Mouse (Mus musculus) left cerebral cortex, adult 8-10 months (tissue): ENCODE data around the gene Cysrt1. TPM values are rescaled to one million over a fixed set of nuclear protein-coding genes. Genes with fewer than 3 reads are reported as not detected.

Source experiments
- DNase-seq, 2 experiments: peaks; one replicate each; pipeline ENCODE4 v3.0.0; 2022; ENCODE audit warnings: low spot score in 2 of 2
- total RNA-seq, 4 experiments: library from RNA; stranded (reverse); gene quantifications; 2 replicates each; pipeline ENCODE4 v1.2.4; 2022

Cysrt1 gene
- total RNA-seq, 4 experiments from 2014 or later: not detected

- no peak for DNase-seq
Observed at GRCm38 (mm10) chr2:25214444-25214843, 27.8 kb downstream of the Cysrt1 start, which contains the start of gene Stpg3. TSS of gene Stpg3 (minus strand) at chr2:25214637.

DNA sequence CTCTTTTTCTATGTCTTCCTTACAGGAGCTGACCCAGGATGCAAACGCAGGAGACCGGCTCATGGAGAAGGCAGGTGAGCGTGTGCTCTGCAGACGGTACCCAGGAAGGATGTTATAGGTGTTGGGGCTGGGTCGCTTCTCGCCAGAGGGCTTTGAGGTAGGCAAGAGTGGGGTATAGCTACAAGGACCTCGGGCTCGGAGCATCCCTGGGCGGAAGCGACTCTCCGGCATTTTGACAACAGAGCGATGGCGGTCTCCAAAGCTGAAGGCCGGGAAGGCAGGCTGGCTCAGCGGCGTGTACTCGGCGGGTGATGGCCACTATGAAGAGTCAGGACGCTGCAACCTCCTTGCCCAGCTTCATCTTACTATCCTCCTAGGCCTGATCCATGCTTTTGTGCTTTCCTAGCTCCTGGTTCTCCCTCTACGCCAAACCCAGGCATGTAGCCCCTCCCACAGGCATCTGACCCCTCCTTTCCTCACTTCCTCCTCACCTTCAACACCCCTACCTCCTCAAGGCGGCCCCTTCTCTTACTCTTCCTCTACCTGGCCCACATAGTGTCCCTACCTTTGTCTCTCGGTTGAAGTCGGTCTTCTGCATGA is 28.9 kb downstream of the Cysrt1 start:
- DNase-seq: no peak

DNA sequence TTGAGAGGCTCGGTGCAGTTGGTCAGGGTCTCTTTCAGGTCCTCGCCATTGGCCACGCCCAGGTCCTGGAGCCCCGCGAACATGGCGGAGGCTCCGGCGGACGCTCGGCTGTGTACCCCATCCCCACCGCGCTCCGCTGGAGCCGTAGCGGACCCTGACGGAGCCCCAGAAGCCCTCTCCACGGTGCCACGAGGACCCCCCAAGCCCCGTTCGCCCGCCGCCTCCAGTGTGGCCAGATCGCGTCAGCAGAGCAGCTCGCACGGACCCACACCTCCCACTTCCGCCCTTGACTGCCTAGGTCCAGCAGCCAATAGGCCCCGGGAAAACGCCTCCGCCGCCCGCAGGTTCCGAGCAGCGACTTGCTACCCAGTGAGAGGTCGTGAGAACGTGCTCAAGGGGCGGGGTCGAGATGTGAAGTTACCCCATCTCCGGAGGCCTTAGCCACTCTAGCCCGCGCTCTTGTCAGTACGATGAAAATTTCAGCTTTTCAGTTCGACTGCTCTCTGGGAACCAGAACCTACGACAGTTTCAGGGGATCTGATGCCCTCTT is 31.1 kb downstream of the Cysrt1 start, which contains the start of gene Nelfb:
Nelfb (minus strand) TSS at position 369 of the 550 bp plus-strand sequence.
- peak; percentile 71 to 78 for DNase-seq

- no peak for DNase-seq
Observed at GRCm38 (mm10) chr2:25210686-25211085, 31.6 kb downstream of the Cysrt1 start.

DNA sequence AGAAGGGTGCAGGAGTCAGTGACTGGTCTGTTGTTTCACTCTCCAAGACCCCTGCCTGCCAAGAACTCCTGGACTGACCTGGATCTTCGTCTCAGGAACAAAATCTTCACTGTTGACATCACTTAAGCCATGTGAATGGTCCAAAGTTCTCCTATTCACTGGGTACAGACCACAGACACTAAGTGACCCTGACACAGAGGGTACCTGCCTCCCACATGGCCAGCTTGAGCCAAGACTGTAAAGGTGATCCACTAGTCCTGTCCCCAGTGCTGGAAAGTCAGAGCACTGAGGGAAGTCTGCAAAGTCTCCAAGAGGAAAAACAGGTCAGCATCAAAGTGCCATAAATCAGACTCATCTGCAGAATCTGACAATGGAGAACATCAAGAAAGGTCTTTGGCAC is 34.7 kb downstream of the Cysrt1 start:
- no peak for DNase-seq

- no peak for DNase-seq
Observed at GRCm38 (mm10) chr2:25203631-25204214, 38.5 kb downstream of the Cysrt1 start.

DNA sequence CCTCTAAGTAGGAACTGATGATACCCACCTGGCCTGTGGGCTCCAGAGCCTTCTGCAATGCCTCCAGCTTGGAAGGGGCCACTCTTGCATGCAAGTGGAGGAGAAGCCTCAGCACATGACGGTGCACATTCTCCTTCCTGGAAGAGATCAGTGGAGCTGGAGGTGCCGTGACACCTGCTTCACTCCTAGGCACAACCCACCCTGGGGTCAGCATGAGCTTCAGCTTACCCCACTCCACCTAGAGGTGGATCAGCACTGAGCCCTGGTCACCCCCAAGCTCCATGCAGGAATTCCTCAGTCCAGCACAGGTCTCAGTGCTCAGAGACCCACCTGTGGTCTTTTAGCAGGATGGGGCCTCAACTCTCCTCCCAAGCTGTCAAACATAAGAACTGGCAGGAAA is 41.6 kb downstream of the Cysrt1 start:
- DNase-seq: no peak

DNA sequence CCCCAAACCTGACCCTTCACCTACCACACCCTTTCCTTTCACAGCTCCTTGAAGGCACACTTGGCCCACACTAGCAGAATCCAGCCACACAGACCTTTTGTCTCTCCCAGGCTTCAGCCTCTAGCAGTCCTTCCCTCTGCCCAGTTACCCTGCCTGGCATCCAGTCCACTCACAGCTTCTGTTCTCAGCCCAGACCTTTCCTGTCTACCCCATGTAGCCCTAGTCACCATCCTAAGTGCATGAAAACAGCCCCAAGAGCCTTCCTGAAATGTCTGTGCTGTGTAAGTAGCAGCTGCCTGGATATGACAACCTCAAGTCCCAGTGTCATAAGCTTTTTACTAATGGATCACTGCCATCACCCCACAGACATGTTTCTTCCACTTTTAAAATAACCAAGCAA is 44.3 kb downstream of the Cysrt1 start:
- DNase-seq: no peak

- no peak for DNase-seq
Observed at GRCm38 (mm10) chr2:25197191-25197590, 45.1 kb downstream of the Cysrt1 start.

GRCm38 (mm10) chr2:25196172-25196954 is 45.9 kb downstream of the Cysrt1 start, which contains the start of gene Tor4a:
TSS of gene Tor4a (minus strand) at chr2:25196886.
- DNase-seq: no peak

DNA sequence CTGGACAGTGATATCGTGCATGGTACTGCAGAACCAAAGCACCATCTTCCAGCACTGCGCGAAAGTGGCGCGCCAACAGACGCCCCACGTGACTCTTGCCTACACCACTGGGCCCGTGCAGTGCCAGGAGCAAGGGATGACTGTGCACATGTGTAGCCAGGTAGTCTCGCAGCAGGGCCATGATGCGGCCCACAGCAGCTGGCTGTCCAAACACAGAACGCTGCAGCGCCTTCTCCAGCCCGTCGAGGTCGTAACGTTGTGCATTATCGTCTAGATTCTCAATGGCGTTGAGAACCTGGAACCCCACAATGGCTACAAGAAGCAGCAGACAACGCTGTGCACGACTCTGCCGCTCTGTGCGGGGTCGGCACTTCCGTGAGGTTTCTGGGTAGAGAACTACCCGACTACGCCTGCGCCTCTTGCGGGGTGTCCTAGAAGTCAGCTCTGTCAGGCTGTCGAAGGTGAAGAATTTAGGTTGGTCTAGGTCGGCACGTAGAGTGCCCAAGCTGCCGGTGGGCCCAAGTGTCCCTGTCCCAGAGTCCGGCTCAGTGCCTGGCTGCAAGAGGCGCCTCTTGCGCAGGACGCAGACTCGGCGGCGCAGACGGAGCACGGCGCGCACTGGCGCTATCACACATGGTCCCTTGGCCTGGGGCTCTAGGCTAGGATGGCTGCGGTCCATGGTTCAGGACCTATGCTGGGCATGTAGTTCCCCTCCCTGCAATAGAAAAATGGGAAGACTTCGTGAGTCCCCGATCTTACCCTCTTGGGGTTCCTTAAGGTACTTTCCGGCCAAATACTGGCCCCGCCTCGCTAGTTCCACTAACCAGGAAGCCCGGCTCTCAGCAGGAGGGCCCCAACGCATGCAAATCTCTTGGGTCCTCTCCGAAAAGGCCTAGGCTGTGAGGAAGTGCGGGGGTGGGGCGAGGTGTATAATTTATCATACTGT is 46.8 kb downstream of the Cysrt1 start:
- DNase-seq: no peak

DNA sequence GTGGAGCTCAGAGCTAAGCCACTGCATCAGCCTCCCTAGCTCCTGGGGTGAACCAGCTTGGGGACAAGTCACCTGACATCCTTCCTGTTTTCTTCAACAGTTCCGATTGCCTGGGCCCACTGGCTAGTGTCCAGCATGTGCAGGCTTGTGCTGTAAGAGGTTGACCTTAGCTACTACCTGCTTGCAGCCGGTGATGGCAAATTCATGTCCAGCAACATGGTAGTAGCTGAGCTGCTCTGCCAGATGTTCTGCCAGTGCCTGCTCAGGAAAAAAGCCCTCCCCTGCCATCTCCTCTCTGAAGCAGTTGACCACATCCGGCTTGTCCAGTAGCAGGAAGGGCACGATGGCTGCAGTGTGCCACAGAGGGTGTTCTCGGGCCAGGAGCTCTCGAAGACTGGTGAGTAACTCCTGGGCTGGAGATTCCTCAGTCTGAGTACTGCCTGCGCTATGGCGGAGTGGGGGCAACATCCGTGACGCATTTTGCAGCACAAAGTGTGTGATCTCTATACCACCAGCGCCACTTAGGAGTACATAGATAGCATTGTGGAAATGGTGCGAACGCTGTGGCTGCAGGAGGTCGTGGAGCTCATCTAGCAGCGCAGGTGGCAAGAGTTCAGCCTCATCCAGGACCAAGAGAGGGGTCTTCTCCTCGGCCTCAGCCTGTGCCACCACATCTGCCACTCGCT is 47.6 kb downstream of the Cysrt1 start:
- DNase-seq: no peak

DNA sequence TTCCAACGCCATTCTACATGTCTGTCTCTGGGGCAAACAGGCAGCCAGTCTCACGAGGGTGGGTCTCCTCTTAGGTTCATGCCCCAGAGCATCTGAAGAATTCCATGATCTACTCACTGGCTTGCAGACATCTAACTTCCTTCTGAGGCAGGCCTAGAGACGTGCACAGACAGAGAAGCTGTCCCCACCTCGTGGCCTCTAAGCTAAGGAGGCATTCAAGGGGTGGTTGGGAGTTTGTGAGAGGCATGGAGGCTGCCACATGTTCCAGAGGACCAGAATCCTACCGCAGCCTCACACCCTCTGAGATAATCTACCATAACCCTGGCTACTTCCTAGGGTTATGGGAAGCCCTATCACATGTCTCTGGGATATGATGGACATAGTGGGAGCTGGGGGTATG is 48.2 kb downstream of the Cysrt1 start:
- DNase-seq: no peak

DNA sequence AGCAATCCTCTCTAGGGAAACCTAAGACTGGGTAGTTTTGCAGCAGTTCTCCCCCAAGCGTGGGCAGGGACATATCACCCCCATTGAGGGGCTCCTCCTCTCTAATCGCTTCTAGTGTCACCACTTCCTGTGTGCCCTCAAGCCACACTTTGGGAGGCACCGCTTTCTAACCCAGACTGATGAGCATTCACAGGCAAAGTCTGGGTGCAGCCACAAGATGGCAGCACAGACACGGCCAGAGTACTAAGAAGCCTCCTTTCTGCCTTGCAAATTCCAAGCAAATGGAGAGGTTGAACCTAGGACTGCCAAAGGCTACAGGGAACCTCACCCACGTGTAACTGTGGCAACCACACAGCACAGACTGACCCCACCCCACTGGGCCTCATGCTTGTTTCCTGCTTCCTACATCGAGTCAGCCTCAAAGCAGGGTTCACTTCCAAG is 48.9 kb downstream of the Cysrt1 start:
- DNase-seq: peak in 1 of 2 experiments; percentile 69

Other genes with a start within 250 kb of the Cysrt1 start
- gene Nsmf, start 188.1 kb downstream of the Cysrt1 start, total RNA-seq: 100 to 1,000 TPM; 404 to 462 (median 421) TPM
- gene Entpd8, start 162.1 kb downstream of the Cysrt1 start, total RNA-seq: not detected
- gene Noxa1, start 147.3 kb downstream of the Cysrt1 start, total RNA-seq: not detected
- 10 to 100 TPM; 20.5 to 27.9 (median 23.4) TPM for gene Nrarp, start 61.7 kb downstream of the Cysrt1 start, total RNA-seq
- 1 to 10 TPM; 2.2 to 3.4 (median 2.5) TPM for gene Tor4a, start 45.6 kb downstream of the Cysrt1 start, total RNA-seq
- 10 to 100 TPM; 58.4 to 64.2 (median 59.4) TPM for gene Nelfb, start 31.0 kb downstream of the Cysrt1 start, total RNA-seq
- gene Stpg3, start 27.8 kb downstream of the Cysrt1 start, total RNA-seq: under 1 TPM in 3 of 4 experiments, not detected in 1; 0.23 to 0.82 (median 0.30) TPM
- gene Fam166a, start 23.7 kb downstream of the Cysrt1 start, total RNA-seq: 1 to 10 TPM in 1 of 4 experiments, not detected in 3; 1.4 TPM
- gene Tubb4b, start 17.8 kb downstream of the Cysrt1 start, total RNA-seq: 100 to 1,000 TPM; 332 to 365 (median 345) TPM
- gene Slc34a3, start 8.1 kb downstream of the Cysrt1 start, total RNA-seq: not detected
- gene Rnf224, start 5.7 kb downstream of the Cysrt1 start, total RNA-seq: not detected
- gene Rnf208, start 197 bp downstream of the Cysrt1 start, total RNA-seq: 100 to 1,000 TPM; 263 to 288 (median 266) TPM
- gene AL732309.1, start 4.4 kb upstream of the Cysrt1 start, total RNA-seq: 1 to 10 TPM in 3 of 4 experiments, under 1 TPM in 1; 0.67 to 4.2 (median 3.4) TPM
- 10 to 100 TPM; 31.7 to 38.3 (median 36.3) TPM for gene Tmem203, start 13.0 kb upstream of the Cysrt1 start, total RNA-seq
- 10 to 100 TPM; 26.5 to 30.6 (median 28.6) TPM for gene Tprn, start 20.2 kb upstream of the Cysrt1 start, total RNA-seq
- gene Ssna1, start 30.0 kb upstream of the Cysrt1 start, total RNA-seq: 10 to 100 TPM; 57.5 to 67.8 (median 62.1) TPM
- 100 to 1,000 TPM in 2 of 4 experiments, 10 to 100 TPM in 2; 88.6 to 111 (median 96.9) TPM for gene Anapc2, start 30.0 kb upstream of the Cysrt1 start, total RNA-seq
- not detected for gene Tmem210, start 45.7 kb upstream of the Cysrt1 start, total RNA-seq
- not detected for gene Lrrc26, start 47.5 kb upstream of the Cysrt1 start, total RNA-seq
- 100 to 1,000 TPM; 390 to 399 (median 395) TPM for gene Grin1, start 76.7 kb upstream of the Cysrt1 start, total RNA-seq
- 10 to 100 TPM; 57.3 to 64.7 (median 61.0) TPM for gene Man1b1, start 89.9 kb upstream of the Cysrt1 start, total RNA-seq
- gene Dpp7, start 113.9 kb upstream of the Cysrt1 start, total RNA-seq: 10 to 100 TPM; 35.1 to 50.7 (median 37.9) TPM
- gene Uap1l1, start 123.2 kb upstream of the Cysrt1 start, total RNA-seq: 10 to 100 TPM; 20.9 to 31.0 (median 25.8) TPM
- 1 to 10 TPM; 1.7 to 3.8 (median 2.3) TPM for gene Sapcd2, start 129.9 kb upstream of the Cysrt1 start, total RNA-seq
- gene Entpd2, start 153.4 kb upstream of the Cysrt1 start, total RNA-seq: 10 to 100 TPM; 13.1 to 17.5 (median 16.2) TPM
- 100 to 1,000 TPM; 307 to 332 (median 316) TPM for gene Npdc1, start 156.9 kb upstream of the Cysrt1 start, total RNA-seq
- gene Fut7, start 180.8 kb upstream of the Cysrt1 start, total RNA-seq: under 1 TPM in 2 of 4 experiments, not detected in 2; 0.40 to 0.84 TPM
- gene Abca2, start 186.3 kb upstream of the Cysrt1 start, total RNA-seq: 100 to 1,000 TPM; 176 to 185 (median 183) TPM
- gene Clic3, start 214.4 kb upstream of the Cysrt1 start, total RNA-seq: 1 to 10 TPM in 2 of 4 experiments, not detected in 2; 1.2 to 1.6 TPM
- gene Paxx, start 218.6 kb upstream of the Cysrt1 start, total RNA-seq: 10 to 100 TPM; 67.2 to 88.0 (median 78.1) TPM
- gene Ptgds, start 227.6 kb upstream of the Cysrt1 start, total RNA-seq: 1,000 to 10,000 TPM; 1,862 to 2,386 (median 2,226) TPM